Mouse (Mus musculus) limb, embryonic 14.5 days (tissue): Measurements from ENCODE around the gene Nol3. TPM values are rescaled to one million over a fixed set of nuclear protein-coding genes. Genes with fewer than 3 reads are reported as not detected.

ENCODE experiments used
- ATAC-seq: fragments of 200-750 bp; cut with Nextera tagmentation; 2 replicates; pipeline ENCODE4 v1.8.0; 2017; ENCODE audit warnings: low read depth, moderate number of reproducible peaks, moderate TSS enrichment; ENCODE audit not compliant: low FRiP score
- DNase-seq: peaks from one replicate; pipeline ENCODE4 v3.0.0-alpha.2; 2015; ENCODE audit warnings: low spot score
- H3K27ac ChIP-seq: fragments of 300-500 bp; sonication (generic); replicated peaks from 2 replicates; pipeline ENCODE4 v1.5.1; 2014; ENCODE audit warnings: low read depth, mild to moderate bottlenecking, low read length, moderate library complexity, mixed read lengths
- H3K27me3 ChIP-seq: fragments of 300-500 bp; sonication (generic); 2 replicates; pipeline ENCODE4 v1.6.1; 2014; ENCODE audit warnings: low read length, mixed read lengths; ENCODE audit not compliant: control insufficient read depth, insufficient read depth
- H3K36me3 ChIP-seq: fragments of 300-500 bp; sonication (generic); 2 replicates; pipeline ENCODE4 v1.6.1; 2014; ENCODE audit warnings: mild to moderate bottlenecking, low read length, moderate library complexity, mixed read lengths; ENCODE audit not compliant: control insufficient read depth, insufficient read depth
- H3K4me1 ChIP-seq: fragments of 300-500 bp; sonication (generic); 2 replicates; pipeline ENCODE4 v1.6.1; 2014; ENCODE audit warnings: antibody characterized with exemption, low read length, mixed read lengths; ENCODE audit not compliant: control insufficient read depth, insufficient read depth
- H3K4me2 ChIP-seq: fragments of 300-500 bp; sonication (generic); replicated peaks from 2 replicates; pipeline ENCODE4 v1.6.1; 2014; ENCODE audit warnings: low read depth, mild to moderate bottlenecking, low read length, moderate library complexity; ENCODE audit not compliant: severe bottlenecking
- H3K4me3 ChIP-seq: fragments of 300-500 bp; sonication (generic); replicated peaks from 2 replicates; pipeline ENCODE4 v1.5.1; 2014; ENCODE audit warnings: low read length
- H3K9ac ChIP-seq: fragments of 300-500 bp; sonication (generic); 2 replicates; pipeline ENCODE4 v1.6.1; 2014; ENCODE audit warnings: mild to moderate bottlenecking, low read depth, low read length, moderate library complexity; ENCODE audit not compliant: severe bottlenecking
- H3K9me3 ChIP-seq: fragments of 300-500 bp; sonication (generic); 2 replicates; pipeline ENCODE4 v1.6.1; 2016; ENCODE audit warnings: low read length; ENCODE audit not compliant: control insufficient read depth
- POLR2A ChIP-seq: fragments of 200-500 bp; IDR thresholded peaks from 2 replicates; pipeline ENCODE4 v1.8.0; 2012; ENCODE audit warnings: inconsistent platforms, mild to moderate bottlenecking, moderate library complexity, borderline replicate concordance; ENCODE audit not compliant: insufficient read depth, insufficient read length; ENCODE audit errors: extremely low read depth
- WGBS: fragments of 180-500 bp; shearing (Covaris S2); extraction: QIAGEN DNeasy Blood & Tissue Kit; methylation state at CpG from one replicate; pipeline ENCODE4 v1.1.7; 2014; 5-methylcytosine and 5-hydroxymethylcytosine counted together
- polyA plus RNA-seq, 2 experiments: library from polyadenylated mRNA; depleted of rRNA in 1 of 2; stranded (reverse) in 1 of 2; unstranded in 1 of 2; fragments of >200 nt; fragmentation: Nextera tagmentation in 1 of 2; extraction: Ambion mirVana in 1 of 2; gene quantifications; 2 replicates each; pipeline versions ENCODE4 v1.2.1 to v1.2.3; 2012 to 2014

Nol3 gene
- polyA plus RNA-seq, 2 experiments = 2.3 to 3.3 TPM

GRCm38 (mm10) chr8:105278911-105279334 is 3.0 kb downstream of the Nol3 start:
- H3K9me3 ChIP-seq = no peaks in the 10 kb centered on the region
- ATAC-seq (no peak), DNase-seq (peak; percentile 50)
- 2% methylated on average over 26 of the region's 28 CpGs for WGBS
- no peak overlapping the region for H3K9ac ChIP-seq
- no peak overlapping the region for H3K27ac ChIP-seq
- H3K36me3 ChIP-seq = peaks cover 9% of the 10 kb centered on the region
- peaks cover 47% of the 10 kb centered on the region for H3K27me3 ChIP-seq
- H3K4me2 ChIP-seq = peak overlapping the region; percentile 42
- peak overlapping the region; percentile 24 for H3K4me3 ChIP-seq
- peaks cover 11% of the 10 kb centered on the region; the same call in 1 of the 2 replicates for H3K4me1 ChIP-seq
- TF ChIP-seq POLR2A = no peak

GRCm38 (mm10) chr8:105280567-105280966 is 4.6 kb downstream of the Nol3 start:
- H3K9me3 ChIP-seq = no peaks in the 10 kb centered on the region
- no peak overlapping the region for H3K4me3 ChIP-seq
- 73% methylated on average over 3 of the region's 3 CpGs for WGBS
- H3K36me3 ChIP-seq = peaks cover 15% of the 10 kb centered on the region
- no peak overlapping the region for H3K9ac ChIP-seq
- H3K27ac ChIP-seq = no peak overlapping the region
- ATAC-seq = no peak
- no peak overlapping the region for H3K4me2 ChIP-seq
- TF ChIP-seq POLR2A = no peak
- H3K27me3 ChIP-seq = peaks cover 31% of the 10 kb centered on the region
- no peak for DNase-seq
- peaks cover 11% of the 10 kb centered on the region; the same call in 1 of the 2 replicates for H3K4me1 ChIP-seq

GRCm38 (mm10) chr8:105281821-105282220 is 5.9 kb downstream of the Nol3 start:
- no peak for ATAC-seq
- H3K4me2 ChIP-seq = no peak overlapping the region
- WGBS = 80% methylated on average over 12 of the region's 12 CpGs
- peaks cover 15% of the 10 kb centered on the region for H3K36me3 ChIP-seq
- TF ChIP-seq POLR2A = no peak
- no peak overlapping the region for H3K4me3 ChIP-seq
- DNase-seq = no peak
- peaks cover 7% of the 10 kb centered on the region; the same call in 1 of the 2 replicates for H3K4me1 ChIP-seq
- H3K9ac ChIP-seq = no peak overlapping the region
- H3K27me3 ChIP-seq = peaks cover 29% of the 10 kb centered on the region
- no peak overlapping the region for H3K27ac ChIP-seq
- no peaks in the 10 kb centered on the region for H3K9me3 ChIP-seq

GRCm38 (mm10) chr8:105282239-105282638 is 6.3 kb downstream of the Nol3 start:
- peaks cover 29% of the 10 kb centered on the region for H3K27me3 ChIP-seq

GRCm38 (mm10) chr8:105283074-105283473 is 7.1 kb downstream of the Nol3 start:
- H3K4me3 ChIP-seq = no peak overlapping the region
- 23% methylated on average over 23 of the region's 23 CpGs for WGBS
- DNase-seq (no peak), ATAC-seq (peak; percentile 24; the same call in 1 of the 2 replicates)
- no peak overlapping the region for H3K9ac ChIP-seq
- no peak overlapping the region for H3K27ac ChIP-seq
- TF ChIP-seq POLR2A = no peak
- H3K27me3 ChIP-seq = peaks cover 20% of the 10 kb centered on the region
- peaks cover 7% of the 10 kb centered on the region; the same call in 1 of the 2 replicates for H3K4me1 ChIP-seq
- H3K9me3 ChIP-seq = no peaks in the 10 kb centered on the region
- peaks cover 15% of the 10 kb centered on the region for H3K36me3 ChIP-seq
- H3K4me2 ChIP-seq = no peak overlapping the region

More at GRCm38 (mm10) chr8:105282239-105282638, 6.3 kb downstream of the Nol3 start:
- TF ChIP-seq POLR2A = no peak
- Histone ChIP-seq H3K36me3 (peaks cover 15% of the 10 kb centered on the region), H3K4me3 (no peak overlapping the region), H3K4me1 (peaks cover 7% of the 10 kb centered on the region; the same call in 1 of the 2 replicates), H3K4me2 (no peak overlapping the region), H3K27ac (no peak overlapping the region), H3K9ac (no peak overlapping the region), H3K9me3 (no peaks in the 10 kb centered on the region)
- DNase-seq = no peak
- 90% methylated on average over 4 of the region's 4 CpGs for WGBS
- ATAC-seq = no peak

GRCm38 (mm10) chr8:105285514-105285913 is 9.6 kb downstream of the Nol3 start:
- ATAC-seq (no peak), DNase-seq (no peak)
- no peak for TF ChIP-seq POLR2A
- H3K36me3 ChIP-seq = peaks cover 15% of the 10 kb centered on the region
- no peak overlapping the region for H3K4me2 ChIP-seq
- no peak overlapping the region for H3K9ac ChIP-seq
- no peak overlapping the region for H3K27ac ChIP-seq
- 42% methylated on average over 12 of the region's 12 CpGs for WGBS
- peaks cover 8% of the 10 kb centered on the region for H3K27me3 ChIP-seq
- H3K4me3 ChIP-seq = no peak overlapping the region
- H3K4me1 ChIP-seq = peaks cover 15% of the 10 kb centered on the region
- no peaks in the 10 kb centered on the region for H3K9me3 ChIP-seq
